Mouse (Mus musculus) embryonic stem cell, embryonic (primary cell): Measurements from ENCODE around the gene Gm3676.
"Not testable (repeated sequence)": the region's sequence is repeated elsewhere in the genome, so short reads cannot be mapped to it uniquely, and the experiment has no call there.

Source experiments
- CTCF ChIA-PET, 4 experiments: fragments of 300-600 bp in 2 of 4; fragments of 350-600 bp in 2 of 4; sonication (Branson Sonifier 250); formaldehyde crosslinking; loops; one replicate each; lab custom pipeline; 2022; ENCODE audit warnings: inconsistent platforms in 2 of 4; lab: Charles Lee
- POLR2A ChIA-PET, 4 experiments: fragments of 300-600 bp in 2 of 4; fragments of 350-600 bp in 2 of 4; sonication (Branson Sonifier 250); formaldehyde crosslinking; loops; one replicate each; lab custom pipeline; 2022; ENCODE audit warnings: antibody characterized with exemption in 4 of 4, inconsistent platforms in 1 of 4; lab: Charles Lee

The Gm3676 gene

GRCm38 (mm10) chr14:41646387-41646786 lies at the start of gene Gm3676:
TSS of gene Gm3676 (minus strand) at chr14:41646487.
- POLR2A ChIA-PET, CTCF ChIA-PET: not testable (repeated sequence)

GRCm38 (mm10) chr14:41648176-41648575 lies 1.9 kb upstream of the Gm3676 start:
- POLR2A ChIA-PET, CTCF ChIA-PET: not testable (repeated sequence)

GRCm38 (mm10) chr14:41630144-41630543 lies 16.1 kb downstream of the Gm3676 start:
- POLR2A ChIA-PET, CTCF ChIA-PET: not testable (repeated sequence)

GRCm38 (mm10) chr14:41624512-41624911 lies 21.8 kb downstream of the Gm3676 start, which contains the start of gene Gm3072:
TSS of gene Gm3072 (minus strand) at chr14:41624612.
- CTCF ChIA-PET, result not testable (repeated sequence)

GRCm38 (mm10) chr14:41622535-41622934 lies 23.8 kb downstream of the Gm3676 start:
- CTCF ChIA-PET, POLR2A ChIA-PET: not testable (repeated sequence)

More at GRCm38 (mm10) chr14:41624512-41624911, 21.8 kb downstream of the Gm3676 start, which contains the start of gene Gm3072:
- POLR2A ChIA-PET, result not testable (repeated sequence)

GRCm38 (mm10) chr14:41610690-41611089 lies 35.6 kb downstream of the Gm3676 start:
- POLR2A ChIA-PET, CTCF ChIA-PET: not testable (repeated sequence)

GRCm38 (mm10) chr14:41600935-41601334 lies 45.4 kb downstream of the Gm3676 start:
- POLR2A ChIA-PET, CTCF ChIA-PET: not testable (repeated sequence)
